Mouse (Mus musculus) CD4-positive naive resting alpha-beta T cell, adult 76 days (primary cell): ENCODE measurements around the gene Gm1123. TPM values are rescaled to one million over a fixed set of nuclear protein-coding genes. Genes with fewer than 3 reads are reported as not detected.

Experiments used
- total RNA-seq: library from RNA; stranded (reverse); gene quantifications from one replicate; pipeline ENCODE4 v1.2.4, GENCODE M21; 2023

Gm1123 gene
- total RNA-seq = not detected

GRCm38 (mm10) chr9:99035575-99035974, at the start of gene Gm1123:
Gene Gm1123, minus strand, starts transcription at chr9:99035715.

GRCm38 (mm10) chr9:98985800-98986475, 49.6 kb downstream of the Gm1123 start, which contains the start of gene Faim:
Gene Faim, plus strand, starts transcription at chr9:98986373.

Other genes with a start within 250 kb of the Gm1123 start
- gene Prr23a1, start 193.2 kb downstream of the Gm1123 start, total RNA-seq = not detected
- not detected for gene Prr23a2, start 179.2 kb downstream of the Gm1123 start, total RNA-seq
- not detected for gene Prr23a3, start 170.9 kb downstream of the Gm1123 start, total RNA-seq
- not detected for gene 7420426K07Rik, start 132.6 kb downstream of the Gm1123 start, total RNA-seq
- gene Foxl2, start 80.4 kb downstream of the Gm1123 start, total RNA-seq = not detected
- gene Faim, start 49.3 kb downstream of the Gm1123 start, total RNA-seq = 40.4 TPM
- gene Pik3cb, start 104.9 kb upstream of the Gm1123 start, total RNA-seq = 12.3 TPM
- not detected for gene Faiml, start 201.5 kb upstream of the Gm1123 start, total RNA-seq
- 9.5 TPM for gene Cep70, start 207.7 kb upstream of the Gm1123 start, total RNA-seq